Mouse (Mus musculus) liver, adult 2 months (tissue): Measurements from ENCODE around the gene Hpgds. TPM values are rescaled to one million over a fixed set of nuclear protein-coding genes. Genes with fewer than 3 reads are reported as not detected.

Experiments
- DNase-seq: peaks from one replicate; pipeline ENCODE4 v3.0.0-alpha.2; 2011; ENCODE audit warnings: low read depth, low spot score; ENCODE audit errors: extremely low read depth
- H3K27ac ChIP-seq: fragments of 200-500 bp; replicated peaks from 2 replicates; pipeline ENCODE4 v1.5.1; 2012; ENCODE audit warnings: low read depth, mild to moderate bottlenecking, control low read depth, inconsistent platforms, low read length; ENCODE audit not compliant: insufficient read depth
- H3K27me3 ChIP-seq: fragments of 200-500 bp; 2 replicates; pipeline ENCODE4 v1.6.1; 2012; ENCODE audit warnings: mild to moderate bottlenecking, moderate library complexity, low read length, inconsistent platforms; ENCODE audit not compliant: control insufficient read depth, insufficient read depth
- H3K36me3 ChIP-seq: fragments of 200-500 bp; 2 replicates; pipeline ENCODE4 v1.6.1; 2012; ENCODE audit warnings: low read length, inconsistent platforms; ENCODE audit not compliant: control insufficient read depth, insufficient read depth
- H3K4me1 ChIP-seq: fragments of 200-500 bp; 2 replicates; pipeline ENCODE4 v1.6.1; 2011; ENCODE audit warnings: low read length; ENCODE audit not compliant: control insufficient read depth, insufficient read depth
- H3K4me3 ChIP-seq: fragments of 200-500 bp; 2 replicates; pipeline ENCODE4 v1.5.1; 2011; ENCODE audit warnings: low read depth, mild to moderate bottlenecking, control low read depth, low read length, moderate library complexity; ENCODE audit not compliant: insufficient read depth
- H3K79me2 ChIP-seq: fragments of 200-500 bp; 2 replicates; pipeline ENCODE4 v1.6.1; 2012; ENCODE audit warnings: inconsistent platforms, mild to moderate bottlenecking, low read length, moderate library complexity; ENCODE audit not compliant: control insufficient read depth, insufficient read depth
- H3K9ac ChIP-seq: fragments of 200-500 bp; 2 replicates; pipeline ENCODE4 v1.6.1; 2012; ENCODE audit warnings: low read depth, mild to moderate bottlenecking, control low read depth, inconsistent platforms, low read length
- CTCF ChIP-seq: fragments of 200-500 bp; IDR thresholded peaks from 2 replicates; pipeline ENCODE4 v1.5.1; 2011; ENCODE audit warnings: low read depth, low read length, control low read depth
- POLR2A ChIP-seq: fragments of 200-500 bp; IDR thresholded peaks from 2 replicates; pipeline ENCODE4 v1.6.1; 2011; ENCODE audit warnings: low read length, control low read depth; ENCODE audit not compliant: insufficient read depth; ENCODE audit errors: extremely low read depth
- WGBS: fragments of 180-500 bp; shearing (Covaris S2); methylation state at CpG from one replicate; pipeline ENCODE4 v1.1.7; 2018; 5-methylcytosine and 5-hydroxymethylcytosine counted together
- polyA plus RNA-seq: library from polyadenylated mRNA; depleted of rRNA; stranded (reverse); fragments of >200 nt; gene quantifications from 2 replicates; pipeline ENCODE4 v1.2.3, GENCODE M21; 2012
- total RNA-seq: library from RNA; depleted of rRNA; stranded (reverse); fragments of >200 nt; gene quantifications from 2 replicates; pipeline ENCODE4 v1.2.3, GENCODE M21; 2014

Gene Hpgds
- total and polyA plus RNA-seq, 2 experiments, result 0.09 to 1.8 TPM

- Histone ChIP-seq H3K36me3 (no peaks in the 10 kb centered on the region), H3K27me3 (no peaks in the 10 kb centered on the region), H3K9ac (no peak overlapping the region), H3K4me1 (no peaks in the 10 kb centered on the region), H3K79me2 (no peaks in the 10 kb centered on the region), H3K4me3 (no peak overlapping the region), H3K27ac (no peak overlapping the region)
- DNase-seq, result peak; percentile 19
- WGBS, result 59% methylated on average over 2 of the region's 2 CpGs
- TF ChIP-seq CTCF (no peak), POLR2A (no peak)
Observed at GRCm38 (mm10) chr6:65137802-65138201, 6.9 kb downstream of the Hpgds start.

- Histone ChIP-seq H3K27ac (no peak overlapping the region), H3K36me3 (no peaks in the 10 kb centered on the region), H3K4me3 (no peak overlapping the region), H3K4me1 (no peaks in the 10 kb centered on the region), H3K79me2 (no peaks in the 10 kb centered on the region), H3K27me3 (no peaks in the 10 kb centered on the region), H3K9ac (no peak overlapping the region)
- DNase-seq, result no peak
- WGBS, result 64% methylated on average over 6 of the region's 6 CpGs
- TF ChIP-seq CTCF (no peak), POLR2A (no peak)
Observed at GRCm38 (mm10) chr6:65132376-65132775, 12.3 kb downstream of the Hpgds start.

GRCm38 (mm10) chr6:65126074-65126726 is 18.5 kb downstream of the Hpgds start:
- DNase-seq, result peak; percentile 13
- Histone ChIP-seq H3K79me2 (no peaks in the 10 kb centered on the region), H3K4me1 (no peaks in the 10 kb centered on the region), H3K36me3 (no peaks in the 10 kb centered on the region; the same call in 1 of the 2 replicates), H3K4me3 (no peak overlapping the region), H3K27me3 (no peaks in the 10 kb centered on the region), H3K9ac (no peak overlapping the region), H3K27ac (no peak overlapping the region)
- 29% methylated on average over 2 of the region's 2 CpGs for WGBS
- TF ChIP-seq POLR2A (no peak), CTCF (peak; percentile 76)

- H3K4me1 ChIP-seq, result no peaks in the 10 kb centered on the region
- no peak overlapping the region for H3K4me3 ChIP-seq
- WGBS, result 90% methylated on average over 1 of the region's 1 CpGs
- no peak for DNase-seq
- H3K27me3 ChIP-seq, result no peaks in the 10 kb centered on the region
- H3K9ac ChIP-seq, result no peak overlapping the region
- peaks cover 29% of the 10 kb centered on the region for H3K36me3 ChIP-seq
- no peaks in the 10 kb centered on the region for H3K79me2 ChIP-seq
- no peak overlapping the region for H3K27ac ChIP-seq
- TF ChIP-seq CTCF (no peak), POLR2A (no peak)
Observed at GRCm38 (mm10) chr6:65117540-65117939, 27.2 kb downstream of the Hpgds start.

- peak; percentile 31 for DNase-seq
- TF ChIP-seq POLR2A (no peak), CTCF (no peak)
- no peaks in the 10 kb centered on the region for H3K27me3 ChIP-seq
- H3K79me2 ChIP-seq, result no peaks in the 10 kb centered on the region
- 82% methylated on average over 2 of the region's 2 CpGs for WGBS
- H3K4me3 ChIP-seq, result no peak overlapping the region
- H3K36me3 ChIP-seq, result peaks cover 32% of the 10 kb centered on the region
- no peaks in the 10 kb centered on the region for H3K4me1 ChIP-seq
- no peak overlapping the region for H3K27ac ChIP-seq
- H3K9ac ChIP-seq, result no peak overlapping the region
Observed at GRCm38 (mm10) chr6:65114902-65115301, 29.8 kb downstream of the Hpgds start.

- no peak for TF ChIP-seq CTCF
- no peak for TF ChIP-seq POLR2A
- H3K27me3 ChIP-seq, result no peaks in the 10 kb centered on the region
- H3K4me1 ChIP-seq, result no peaks in the 10 kb centered on the region
- no peak overlapping the region for H3K27ac ChIP-seq
- no peak overlapping the region for H3K9ac ChIP-seq
- H3K36me3 ChIP-seq, result peaks cover 25% of the 10 kb centered on the region
- peak; percentile 4 for DNase-seq
- 48% methylated on average over 1 of the region's 1 CpGs for WGBS
- H3K79me2 ChIP-seq, result no peaks in the 10 kb centered on the region
- no peak overlapping the region for H3K4me3 ChIP-seq
Observed at GRCm38 (mm10) chr6:65079139-65079538, 65.6 kb downstream of the Hpgds start.
